Mouse (Mus musculus): ENCODE data around the gene Notum.

Gene Notum

GRCm38 (mm10) chr11:120633520-120634343 lies 27.2 kb downstream of the Notum start, which contains the start of gene Mafg:
Mafg (minus strand) TSS chr11:120633600.
- DNase-seq (ENCODE audit: low spot score), result peak; percentile 95

GRCm38 (mm10) chr11:120632559-120633519 lies 28.1 kb downstream of the Notum start:
- peak; percentile 81 for DNase-seq (ENCODE audit: low spot score)

- DNase-seq (ENCODE audit: low spot score), result no peak
Observed at GRCm38 (mm10) chr11:120631726-120632448, 29.1 kb downstream of the Notum start.

- DNase-seq (ENCODE audit: low spot score), result peak; percentile 77
Observed at GRCm38 (mm10) chr11:120630881-120631725, 29.9 kb downstream of the Notum start.

GRCm38 (mm10) chr11:120630401-120630871 lies 30.5 kb downstream of the Notum start:
- DNase-seq (ENCODE audit: low spot score), result peak; percentile 77

- peak; percentile 74 for DNase-seq (ENCODE audit: low spot score)
Observed at GRCm38 (mm10) chr11:120629911-120630310, 31.1 kb downstream of the Notum start.

- no peak for DNase-seq (ENCODE audit: low spot score)
Observed at GRCm38 (mm10) chr11:120629341-120629730, 31.6 kb downstream of the Notum start.

GRCm38 (mm10) chr11:120628601-120629340 lies 32.2 kb downstream of the Notum start:
- no peak for DNase-seq (ENCODE audit: low spot score)

GRCm38 (mm10) chr11:120627468-120628300 lies 33.3 kb downstream of the Notum start:
- no peak for DNase-seq (ENCODE audit: low spot score)

GRCm38 (mm10) chr11:120626785-120627467 lies 34.0 kb downstream of the Notum start:
- no peak for DNase-seq (ENCODE audit: low spot score)

GRCm38 (mm10) chr11:120625152-120625775 lies 35.7 kb downstream of the Notum start, which contains the start of gene Sirt7:
Sirt7 (minus strand) TSS chr11:120625240.
- no peak for DNase-seq (ENCODE audit: low spot score)

- peak; percentile 89 for DNase-seq (ENCODE audit: low spot score)
Observed at GRCm38 (mm10) chr11:120624680-120625111, 36.3 kb downstream of the Notum start.

- peak; percentile 77 for DNase-seq (ENCODE audit: low spot score)
Observed at GRCm38 (mm10) chr11:120623961-120624679, 36.9 kb downstream of the Notum start.

- DNase-seq (ENCODE audit: low spot score), result no peak
Observed at GRCm38 (mm10) chr11:120622805-120623204, 38.2 kb downstream of the Notum start.

- DNase-seq (ENCODE audit: low spot score), result no peak
Observed at GRCm38 (mm10) chr11:120620195-120620594, 40.8 kb downstream of the Notum start.

- DNase-seq (ENCODE audit: low spot score), result no peak
Observed at GRCm38 (mm10) chr11:120618619-120619535, 42.1 kb downstream of the Notum start.

All from yolk sac, embryonic 10.5 days (tissue).